Mouse (Mus musculus) limb, embryonic 12.5 days (tissue): ENCODE results near the gene Tmem102. TPM values are rescaled to one million over a fixed set of nuclear protein-coding genes. Genes with fewer than 3 reads are reported as not detected.
A peak's percentile ranks its signal among the peaks of the same experiment; 100 is the strongest.

Experiments used
- ATAC-seq: fragments of 200-750 bp; cut with Nextera tagmentation; 2 replicates; pipeline ENCODE4 v1.8.0; 2017; ENCODE audit warnings: low read depth, moderate TSS enrichment; ENCODE audit not compliant: insufficient number of reproducible peaks, insufficient read depth, low FRiP score, low TSS enrichment
- H3K27ac ChIP-seq: fragments of 300-500 bp; sonication (generic); 2 replicates; pipeline ENCODE4 v1.5.1; 2016; ENCODE audit warnings: mild to moderate bottlenecking, moderate library complexity
- H3K27me3 ChIP-seq: fragments of 300-500 bp; sonication (generic); 2 replicates; pipeline ENCODE4 v1.6.1; 2016; ENCODE audit warnings: mild to moderate bottlenecking, moderate library complexity
- H3K36me3 ChIP-seq: fragments of 300-500 bp; sonication (generic); 2 replicates; pipeline ENCODE4 v1.6.1; 2016; ENCODE audit warnings: mild to moderate bottlenecking, moderate library complexity
- H3K4me1 ChIP-seq: fragments of 300-500 bp; sonication (generic); replicated peaks from 2 replicates; pipeline ENCODE4 v1.6.1; 2016
- H3K4me2 ChIP-seq: fragments of 300-500 bp; sonication (generic); 2 replicates; pipeline ENCODE4 v1.6.1; 2016; ENCODE audit warnings: mild to moderate bottlenecking, moderate library complexity
- H3K4me3 ChIP-seq: fragments of 300-500 bp; sonication (generic); replicated peaks from 2 replicates; pipeline ENCODE4 v1.5.1; 2016; ENCODE audit warnings: mild to moderate bottlenecking
- H3K9ac ChIP-seq: fragments of 300-500 bp; sonication (generic); replicated peaks from 2 replicates; pipeline ENCODE4 v1.6.1; 2016; ENCODE audit warnings: mild to moderate bottlenecking, moderate library complexity
- H3K9me3 ChIP-seq: fragments of 300-500 bp; sonication (generic); 2 replicates; pipeline ENCODE4 v1.6.1; 2016; ENCODE audit warnings: mild to moderate bottlenecking, moderate library complexity
- WGBS: fragments of 180-500 bp; shearing (Covaris S2); methylation state at CpG from one replicate; pipeline ENCODE4 v1.1.7; 2016; 5-methylcytosine and 5-hydroxymethylcytosine counted together
- polyA plus RNA-seq: library from polyadenylated mRNA; unstranded; fragments of >200 nt; fragmentation: Nextera tagmentation; extraction: Ambion mirVana; gene quantifications from 2 replicates; pipeline ENCODE4 v1.2.1, GENCODE M21; 2016

Tmem102 gene
- polyA plus RNA-seq, 1 experiment from 2014 or later: 1.8 TPM

DNA sequence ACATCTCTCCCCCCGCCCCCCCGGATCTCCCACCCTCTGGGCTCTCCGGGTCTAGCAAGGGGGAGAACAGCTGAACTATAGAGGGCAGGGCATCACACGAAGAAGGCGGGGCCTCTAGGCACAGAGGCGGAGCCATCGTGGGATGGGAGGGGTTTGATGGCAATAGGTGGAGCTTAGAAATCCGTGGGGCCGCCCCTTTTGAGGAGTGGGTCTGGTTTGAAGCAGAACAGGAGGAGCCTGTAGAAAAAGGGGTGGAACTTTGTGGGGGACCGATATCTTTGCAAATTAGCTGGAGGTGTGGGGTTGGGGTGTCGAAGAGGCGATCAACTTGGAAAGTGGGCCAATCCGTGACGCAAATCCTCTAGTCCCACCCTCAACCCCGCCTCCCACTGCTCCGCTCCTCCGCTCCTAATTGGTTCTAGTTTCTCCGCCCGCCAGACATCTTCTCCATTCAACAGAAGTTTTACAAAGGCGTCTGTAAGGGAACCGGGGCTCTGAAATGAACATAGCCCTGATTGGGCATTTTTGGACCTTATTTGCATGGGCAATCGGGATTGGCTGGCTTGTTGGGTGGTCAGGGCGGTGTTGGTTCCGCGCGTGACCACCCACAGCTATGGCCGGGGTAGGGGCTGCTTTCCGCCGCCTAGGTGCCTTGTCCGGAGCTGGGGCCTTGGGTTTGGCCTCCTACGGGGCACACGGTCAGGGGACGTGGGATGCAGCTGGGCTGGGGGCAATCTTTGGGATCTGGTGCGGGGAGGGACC lies 32.7 kb upstream of the Tmem102 start, which contains the start of gene Tmem256:
Gene Tmem256 (plus strand): TSS at position 563 of the 762 bp plus-strand sequence.
- peak; percentile 91 for ATAC-seq
- Histone ChIP-seq H3K4me1 (peaks cover 46% of the 10 kb centered on the region), H3K27me3 (peaks cover 34% of the 10 kb centered on the region), H3K4me2 (peak within 1 kb of the TSS; percentile 95), H3K9me3 (no peaks in the 10 kb centered on the region), H3K9ac (peak within 1 kb of the TSS; percentile 81), H3K36me3 (peaks cover 7% of the 10 kb centered on the region), H3K4me3 (peak within 1 kb of the TSS; percentile 72), H3K27ac (peak within 1 kb of the TSS; percentile 89)
- WGBS: under 1% methylated on average over 34 of the region's 34 CpGs

DNA sequence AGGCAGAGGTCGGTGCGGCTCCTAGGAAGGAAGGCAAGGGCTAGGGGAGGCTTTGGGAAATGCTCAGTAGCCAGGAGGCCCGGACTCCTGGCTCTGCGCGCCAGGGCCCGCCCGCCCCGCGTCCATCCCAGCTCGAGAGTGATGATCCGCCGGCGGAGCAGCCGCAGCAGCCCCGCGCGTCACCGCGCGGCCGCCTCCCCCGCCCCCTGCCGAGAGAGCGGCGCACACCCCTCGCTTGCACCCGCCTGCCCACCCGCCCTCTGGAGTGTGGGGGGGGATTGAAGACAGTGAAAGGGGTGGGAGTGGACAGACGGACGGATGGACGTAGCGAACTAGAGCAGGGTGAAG lies 32.2 kb upstream of the Tmem102 start, which contains the start of gene Nlgn2:
Gene Nlgn2 (minus strand): TSS at position 181 of the 348 bp plus-strand sequence.
- Histone ChIP-seq H3K4me1 (peaks cover 46% of the 10 kb centered on the region), H3K4me2 (peak within 1 kb of the TSS; percentile 95), H3K4me3 (peak within 1 kb of the TSS; percentile 72), H3K9ac (peak within 1 kb of the TSS; percentile 81), H3K27me3 (peaks cover 38% of the 10 kb centered on the region), H3K9me3 (no peaks in the 10 kb centered on the region), H3K36me3 (peaks cover 12% of the 10 kb centered on the region), H3K27ac (peak within 1 kb of the TSS; percentile 89)
- no peak; the same call in 1 of the 2 replicates for ATAC-seq
- WGBS: under 1% methylated on average over 30 of the region's 32 CpGs

- Histone ChIP-seq H3K36me3 (peaks cover 19% of the 10 kb centered on the region), H3K9ac (peak overlapping the region; percentile 81), H3K4me3 (peak overlapping the region; percentile 72), H3K4me1 (peaks cover 46% of the 10 kb centered on the region), H3K4me2 (peak overlapping the region; percentile 95), H3K9me3 (no peaks in the 10 kb centered on the region), H3K27ac (peak overlapping the region; percentile 89), H3K27me3 (peaks cover 41% of the 10 kb centered on the region)
- under 1% methylated on average over 40 of the region's 52 CpGs for WGBS
- no peak for ATAC-seq
These were observed 31.5 kb upstream of the Tmem102 start for GRCm38 (mm10) chr11:69836703-69837576.

DNA sequence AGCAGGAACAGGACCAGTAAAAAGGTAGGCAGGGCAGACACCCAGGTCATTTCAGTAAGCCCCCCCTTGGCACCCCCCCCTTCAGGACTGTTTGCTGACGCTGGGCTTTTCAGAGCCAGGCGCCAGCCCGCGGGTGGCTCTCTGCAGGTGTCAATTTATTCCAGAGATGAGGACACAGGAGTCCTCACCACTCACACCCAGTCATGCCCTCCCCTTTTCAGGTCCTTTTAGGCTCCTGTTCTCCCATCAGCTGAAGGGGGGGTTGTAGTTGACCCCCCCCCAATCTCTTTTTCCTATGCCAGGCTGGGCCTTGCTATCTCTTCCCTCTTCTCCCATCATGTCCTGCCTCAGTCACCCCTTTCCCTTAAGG lies 30.5 kb upstream of the Tmem102 start:
- H3K4me2 ChIP-seq: peak overlapping the region; percentile 95
- H3K4me1 ChIP-seq: peaks cover 46% of the 10 kb centered on the region
- 0% methylated on average over 4 of the region's 4 CpGs for WGBS
- H3K4me3 ChIP-seq: peak overlapping the region; percentile 72
- ATAC-seq: no peak
- peaks cover 41% of the 10 kb centered on the region for H3K27me3 ChIP-seq
- peaks cover 28% of the 10 kb centered on the region for H3K36me3 ChIP-seq
- peak overlapping the region; percentile 81; the same call in 1 of the 2 replicates for H3K9ac ChIP-seq
- H3K27ac ChIP-seq: peak overlapping the region; percentile 89; the same call in 1 of the 2 replicates
- H3K9me3 ChIP-seq: no peaks in the 10 kb centered on the region

GRCm38 (mm10) chr11:69835326-69835965 lies 30.0 kb upstream of the Tmem102 start:
- Histone ChIP-seq H3K36me3 (peaks cover 32% of the 10 kb centered on the region), H3K9ac (peak overlapping the region; percentile 1; the same call in 1 of the 2 replicates), H3K27me3 (peaks cover 41% of the 10 kb centered on the region), H3K9me3 (no peaks in the 10 kb centered on the region), H3K4me2 (peak overlapping the region; percentile 95), H3K27ac (no peak overlapping the region), H3K4me1 (peaks cover 46% of the 10 kb centered on the region), H3K4me3 (peak overlapping the region; percentile 72)
- ATAC-seq: no peak
- WGBS: 6% methylated on average over 9 of the region's 9 CpGs

DNA sequence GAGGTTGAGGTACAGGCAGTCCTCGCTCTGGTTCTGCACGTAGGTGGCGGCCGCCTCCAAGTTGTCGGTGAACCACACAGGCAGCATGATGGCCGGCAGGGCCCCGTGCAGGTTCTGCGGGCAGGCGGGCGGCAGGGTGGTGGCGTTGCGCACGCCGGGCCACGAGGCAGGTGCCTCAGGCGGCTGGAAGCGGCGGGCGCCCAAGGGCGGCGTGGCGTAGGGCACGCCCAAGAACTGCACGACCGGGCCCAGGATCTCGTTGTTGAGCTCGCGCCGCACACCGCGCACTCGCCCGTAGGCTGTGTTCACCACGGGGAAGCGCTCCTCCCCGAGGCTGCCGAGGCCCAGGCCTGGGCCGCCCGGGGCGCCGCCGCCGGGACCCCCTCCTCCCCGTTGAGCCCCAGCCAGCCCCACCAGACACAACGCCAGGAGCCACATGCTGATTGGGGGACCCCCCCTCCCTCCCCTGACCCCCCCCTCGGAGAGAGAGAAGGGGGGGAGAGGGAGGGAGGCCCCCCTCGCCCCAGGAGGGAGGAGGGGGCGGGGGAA lies 28.7 kb upstream of the Tmem102 start:
- 0 out of 2 replicates have a peak overlapping the region, but pooled peaks have one; percentile 4 for H3K27ac ChIP-seq
- H3K27me3 ChIP-seq: peaks cover 41% of the 10 kb centered on the region
- peaks cover 45% of the 10 kb centered on the region for H3K4me1 ChIP-seq

GRCm38 (mm10) chr11:69833554-69833953 lies 28.1 kb upstream of the Tmem102 start:
- peak overlapping the region; percentile 72 for H3K4me3 ChIP-seq
- peak overlapping the region; percentile 95 for H3K4me2 ChIP-seq
- no peaks in the 10 kb centered on the region for H3K9me3 ChIP-seq
- WGBS: 61% methylated on average over 8 of the region's 8 CpGs
- no peak for ATAC-seq
- peaks cover 41% of the 10 kb centered on the region for H3K27me3 ChIP-seq
- peaks cover 40% of the 10 kb centered on the region for H3K36me3 ChIP-seq
- H3K9ac ChIP-seq: peak overlapping the region; percentile 77
- peaks cover 44% of the 10 kb centered on the region for H3K4me1 ChIP-seq
- H3K27ac ChIP-seq: no peak overlapping the region

More for the DNA sequence above, 28.7 kb upstream of the Tmem102 start:
- Histone ChIP-seq H3K36me3 (peaks cover 39% of the 10 kb centered on the region), H3K4me3 (peak overlapping the region; percentile 72), H3K9ac (peak overlapping the region; percentile 77), H3K4me2 (peak overlapping the region; percentile 95), H3K9me3 (no peaks in the 10 kb centered on the region)
- WGBS: 9% methylated on average over 42 of the region's 48 CpGs
- ATAC-seq: no peak

- no peak overlapping the region for H3K4me2 ChIP-seq
- WGBS: 63% methylated on average over 5 of the region's 5 CpGs
- H3K36me3 ChIP-seq: peaks cover 83% of the 10 kb centered on the region
- no peaks in the 10 kb centered on the region for H3K9me3 ChIP-seq
- H3K4me1 ChIP-seq: peaks cover 12% of the 10 kb centered on the region
- peaks cover 15% of the 10 kb centered on the region for H3K27me3 ChIP-seq
- ATAC-seq: no peak
- H3K27ac ChIP-seq: no peak overlapping the region
- no peak overlapping the region for H3K9ac ChIP-seq
- H3K4me3 ChIP-seq: no peak overlapping the region
These were observed 23.4 kb upstream of the Tmem102 start for GRCm38 (mm10) chr11:69828832-69829231.

- ATAC-seq: no peak
- 78% methylated on average over 2 of the region's 2 CpGs for WGBS
- no peak overlapping the region for H3K9ac ChIP-seq
- no peaks in the 10 kb centered on the region for H3K4me1 ChIP-seq
- H3K36me3 ChIP-seq: peaks cover 43% of the 10 kb centered on the region
- no peak overlapping the region for H3K4me2 ChIP-seq
- no peak overlapping the region for H3K4me3 ChIP-seq
- no peak overlapping the region for H3K27ac ChIP-seq
- H3K9me3 ChIP-seq: no peaks in the 10 kb centered on the region
- H3K27me3 ChIP-seq: no peaks in the 10 kb centered on the region
These were observed 18.0 kb upstream of the Tmem102 start for GRCm38 (mm10) chr11:69823456-69823855.

GRCm38 (mm10) chr11:69822080-69822479 lies 16.7 kb upstream of the Tmem102 start, which contains the start of gene Spem1:
TSS of gene Spem1 (minus strand) at chr11:69822180.
- H3K9ac ChIP-seq: no peak within 1 kb of the TSS
- no peak within 1 kb of the TSS for H3K4me2 ChIP-seq
- H3K4me3 ChIP-seq: no peak within 1 kb of the TSS
- peaks cover 29% of the 10 kb centered on the region for H3K36me3 ChIP-seq
- peaks cover 7% of the 10 kb centered on the region for H3K9me3 ChIP-seq
- WGBS: 92% methylated on average over 3 of the region's 3 CpGs
- H3K27me3 ChIP-seq: no peaks in the 10 kb centered on the region
- no peaks in the 10 kb centered on the region for H3K4me1 ChIP-seq
- no peak within 1 kb of the TSS for H3K27ac ChIP-seq
- ATAC-seq: no peak
